Mouse (Mus musculus): ENCODE results near the gene Tcf12. TPM values are rescaled to one million over a fixed set of nuclear protein-coding genes. Genes with fewer than 3 reads are reported as not detected.

Gene Tcf12
- total and polyA plus RNA-seq, 2 experiments from 2014 or later: 32.4 to 71.5 TPM

- Histone ChIP-seq H3K4me2 (ENCODE audit: low read depth) (no peak overlapping the region), H3K4me1 (ENCODE audit: insufficient read depth) (no peaks in the 10 kb centered on the region), H3K9me3 (ENCODE audit: low read length) (no peaks in the 10 kb centered on the region), H3K36me3 (ENCODE audit: insufficient read depth) (no peaks in the 10 kb centered on the region), H3K27me3 (ENCODE audit: insufficient read depth, low read length) (no peaks in the 10 kb centered on the region), H3K27ac (ENCODE audit: low read depth, low read length) (no peak overlapping the region), H3K9ac (no peak overlapping the region), H3K4me3 (ENCODE audit: low read depth, low read length) (no peak overlapping the region)
- ATAC-seq (no peak), DNase-seq (no peak)
- no peak for TF ChIP-seq CTCF (IDR thresholded peaks at IDR 0.05; ENCODE audit: low read depth)
- WGBS: 84% methylated on average over 3 of the region's 3 CpGs
Observed at GRCm38 (mm10) chr9:72088893-72089611, 22.6 kb downstream of the Tcf12 start.

- Histone ChIP-seq H3K9me3 (ENCODE audit: low read length) (no peaks in the 10 kb centered on the region), H3K4me1 (ENCODE audit: insufficient read depth) (no peaks in the 10 kb centered on the region), H3K27me3 (ENCODE audit: insufficient read depth, low read length) (no peaks in the 10 kb centered on the region), H3K9ac (no peak overlapping the region), H3K36me3 (ENCODE audit: insufficient read depth) (no peaks in the 10 kb centered on the region), H3K4me3 (ENCODE audit: low read depth, low read length) (no peak overlapping the region), H3K4me2 (ENCODE audit: low read depth) (no peak overlapping the region), H3K27ac (ENCODE audit: low read depth, low read length) (no peak overlapping the region)
- DNase-seq (no peak), ATAC-seq (no peak)
- 80% methylated on average over 3 of the region's 3 CpGs for WGBS
- TF ChIP-seq CTCF (IDR thresholded peaks at IDR 0.05; ENCODE audit: low read depth): no peak
Observed at GRCm38 (mm10) chr9:72085017-72085416, 26.7 kb downstream of the Tcf12 start.

- Histone ChIP-seq H3K27me3 (ENCODE audit: insufficient read depth, low read length) (no peaks in the 10 kb centered on the region), H3K9me3 (ENCODE audit: low read length) (no peaks in the 10 kb centered on the region), H3K9ac (no peak overlapping the region), H3K4me3 (ENCODE audit: low read depth, low read length) (no peak overlapping the region), H3K4me1 (ENCODE audit: insufficient read depth) (no peaks in the 10 kb centered on the region), H3K4me2 (ENCODE audit: low read depth) (no peak overlapping the region), H3K36me3 (ENCODE audit: insufficient read depth) (no peaks in the 10 kb centered on the region), H3K27ac (ENCODE audit: low read depth, low read length) (no peak overlapping the region)
- no peak for ATAC-seq
- no peak for TF ChIP-seq CTCF (IDR thresholded peaks at IDR 0.05; ENCODE audit: low read depth)
- DNase-seq: peak; percentile 39
Observed at GRCm38 (mm10) chr9:72084131-72084530, 27.5 kb downstream of the Tcf12 start.

GRCm38 (mm10) chr9:72076158-72076557, 35.5 kb downstream of the Tcf12 start:
- ATAC-seq: no peak
- Histone ChIP-seq H3K9ac (no peak overlapping the region), H3K4me3 (ENCODE audit: low read depth, low read length) (no peak overlapping the region), H3K9me3 (ENCODE audit: low read length) (no peaks in the 10 kb centered on the region), H3K4me1 (ENCODE audit: insufficient read depth) (no peaks in the 10 kb centered on the region), H3K4me2 (ENCODE audit: low read depth) (no peak overlapping the region), H3K36me3 (ENCODE audit: insufficient read depth) (no peaks in the 10 kb centered on the region), H3K27ac (ENCODE audit: low read depth, low read length) (no peak overlapping the region), H3K27me3 (ENCODE audit: insufficient read depth, low read length) (no peaks in the 10 kb centered on the region)
- DNase-seq: no peak
- TF ChIP-seq CTCF (IDR thresholded peaks at IDR 0.05; ENCODE audit: low read depth): no peak

GRCm38 (mm10) chr9:72066151-72066550, 45.5 kb downstream of the Tcf12 start:
- Histone ChIP-seq H3K27ac (ENCODE audit: low read depth, low read length) (no peak overlapping the region), H3K27me3 (ENCODE audit: insufficient read depth, low read length) (no peaks in the 10 kb centered on the region), H3K4me2 (ENCODE audit: low read depth) (no peak overlapping the region), H3K36me3 (ENCODE audit: insufficient read depth) (no peaks in the 10 kb centered on the region), H3K9ac (no peak overlapping the region), H3K4me1 (ENCODE audit: insufficient read depth) (no peaks in the 10 kb centered on the region), H3K9me3 (ENCODE audit: low read length) (no peaks in the 10 kb centered on the region), H3K4me3 (ENCODE audit: low read depth, low read length) (no peak overlapping the region)
- DNase-seq (no peak), ATAC-seq (no peak)
- TF ChIP-seq CTCF (IDR thresholded peaks at IDR 0.05; ENCODE audit: low read depth): no peak

- Histone ChIP-seq H3K4me1 (ENCODE audit: insufficient read depth) (no peaks in the 10 kb centered on the region), H3K4me3 (ENCODE audit: low read depth, low read length) (no peak overlapping the region), H3K27ac (ENCODE audit: low read depth, low read length) (no peak overlapping the region), H3K27me3 (ENCODE audit: insufficient read depth, low read length) (no peaks in the 10 kb centered on the region), H3K9me3 (ENCODE audit: low read length) (no peaks in the 10 kb centered on the region), H3K36me3 (ENCODE audit: insufficient read depth) (no peaks in the 10 kb centered on the region), H3K4me2 (ENCODE audit: low read depth) (no peak overlapping the region), H3K9ac (no peak overlapping the region)
- DNase-seq (no peak), ATAC-seq (no peak)
- no peak for TF ChIP-seq CTCF (IDR thresholded peaks at IDR 0.05; ENCODE audit: low read depth)
- 96% methylated on average over 3 of the region's 3 CpGs for WGBS
Observed at GRCm38 (mm10) chr9:72053144-72053543, 58.5 kb downstream of the Tcf12 start.

GRCm38 (mm10) chr9:72040156-72040555, 71.5 kb downstream of the Tcf12 start:
- H3K4me2 ChIP-seq (ENCODE audit: low read depth): no peak overlapping the region
- H3K27me3 ChIP-seq (ENCODE audit: insufficient read depth, low read length): no peaks in the 10 kb centered on the region
- no peak for ATAC-seq
- DNase-seq: no peak
- H3K9me3 ChIP-seq (ENCODE audit: low read length): no peaks in the 10 kb centered on the region
- no peaks in the 10 kb centered on the region for H3K36me3 ChIP-seq (ENCODE audit: insufficient read depth)
- H3K4me3 ChIP-seq (ENCODE audit: low read depth, low read length): no peak overlapping the region
- no peak overlapping the region for H3K27ac ChIP-seq (ENCODE audit: low read depth, low read length)
- H3K4me1 ChIP-seq (ENCODE audit: insufficient read depth): no peaks in the 10 kb centered on the region
- no peak for TF ChIP-seq CTCF (IDR thresholded peaks at IDR 0.05; ENCODE audit: low read depth)
- no peak overlapping the region for H3K9ac ChIP-seq

Measured in forebrain, postnatal 0 days (tissue).